ENCODE assay signal across 9 mouse cellular contexts in the genomic region with DNA sequence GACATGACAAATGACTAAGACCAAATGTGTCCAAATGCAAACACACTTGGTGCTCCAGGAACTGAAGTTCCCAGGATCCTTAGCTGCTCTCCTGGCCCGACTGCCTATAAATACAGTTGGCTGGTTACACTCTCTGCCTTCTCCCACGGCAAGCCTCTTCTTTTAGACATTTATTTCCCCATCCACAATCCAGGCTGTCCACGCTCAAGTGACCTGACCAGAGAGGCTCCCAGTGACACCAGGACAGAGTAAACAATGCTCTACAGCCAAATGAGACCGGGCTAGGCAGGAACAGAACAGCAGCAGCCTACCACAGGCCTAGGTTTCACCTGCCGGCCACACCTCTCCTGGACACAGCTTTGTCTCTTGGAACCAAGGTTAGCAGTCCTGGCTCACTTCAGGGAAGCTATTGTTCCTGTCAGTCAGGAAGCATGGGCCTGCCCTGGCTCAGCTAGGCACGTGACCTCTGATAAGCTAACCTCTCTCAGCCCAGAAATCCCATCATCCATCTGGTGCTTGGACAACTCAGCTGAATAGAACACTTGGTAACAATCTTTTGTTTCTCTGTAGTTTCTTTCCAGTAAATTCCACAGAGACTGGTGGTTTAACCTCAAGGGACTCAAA. TPM values are rescaled to one million over a fixed set of nuclear protein-coding genes. Genes with fewer than 3 reads are reported as not detected.
DNase-seq lines count a peak whose midpoint lies in the region; ATAC-seq and TF ChIP-seq lines count a peak whose summit lies in the region.
"Had no signal": no experiment of that assay in that cellular context is flagged by ENCODE, and none has a peak within 500 bp of the region (broad histone marks: within the 10 kb centered on the region; RNA-seq: fewer than 3 reads in every experiment).

No protein-coding gene starts in this region.

- TF ChIP-seq POLR2A in kidney, adult 2 months (IDR thresholded peaks at IDR 0.05; ENCODE audit: low read depth, low read length): no peak

- TF ChIP-seq CTCF in kidney, adult 2 months (conservative IDR thresholded peaks at IDR 0.05; ENCODE audit: insufficient read depth, insufficient read length, low read depth, low read length): no peak

- no peaks in the 10 kb centered on the region for H3K36me3 ChIP-seq in kidney, adult 2 months (ENCODE audit: control insufficient read depth, insufficient read depth, low read length)
- no peaks in the 10 kb centered on the region for H3K36me3 ChIP-seq in neural tube, embryonic 15.5 days
- H3K36me3 ChIP-seq: midbrain, embryonic 12.5 days had no signal

- no peak for DNase-seq in frontal cortex, postnatal 14 days (ENCODE audit: low spot score in 2 of 2)
- peak; percentile 65 for DNase-seq in kidney, adult 2 months
- DNase-seq in lung, postnatal 25 days (ENCODE audit: low spot score): peak; percentile 79
- DNase-seq in layer of hippocampus, adult 9-11 months: no peak
- DNase-seq in adrenal gland, adult 8-10 months: no peak

- 27% methylated on average over 6 of the region's 6 CpGs for whole genome bisulfite sequencing in kidney, adult 2 months
- WGBS in neural tube, embryonic 15.5 days: 61% methylated on average over 6 of the region's 6 CpGs

- no peak overlapping the region for H3K4me3 ChIP-seq in kidney, adult 2 months (ENCODE audit: insufficient read depth, low read depth, low read length)
- no peak overlapping the region for H3K4me3 ChIP-seq in neural tube, embryonic 15.5 days (replicated peaks)
- H3K4me3 ChIP-seq: midbrain, embryonic 12.5 days had no signal

- H3K4me2 ChIP-seq in neural tube, embryonic 15.5 days: no peak overlapping the region
- H3K4me2 ChIP-seq: midbrain, embryonic 12.5 days had no signal

- no peaks in the 10 kb centered on the region for H3K9me3 ChIP-seq in neural tube, embryonic 15.5 days (replicated peaks)
- H3K9me3 ChIP-seq: midbrain, embryonic 12.5 days had no signal

- peak; percentile 71 for ATAC-seq in frontal cortex, adult (ENCODE audit: low TSS enrichment)
- ATAC-seq in erythroblast, adult 5-6 weeks (replicated peaks; ENCODE audit: low FRiP score, poor library complexity, severe bottlenecking): 0 out of 2 replicates have a peak, but pooled peaks have one; percentile 42
- ATAC-seq in neural tube, embryonic 15.5 days (ENCODE audit: low FRiP score): no peak

- H3K4me1 ChIP-seq in kidney, adult 2 months (ENCODE audit: control insufficient read depth, insufficient read depth, low read length): peaks cover 25% of the 10 kb centered on the region
- peaks cover 20% of the 10 kb centered on the region; the same call in 1 of the 2 replicates for H3K4me1 ChIP-seq in neural tube, embryonic 15.5 days
- H3K4me1 ChIP-seq: midbrain, embryonic 12.5 days had no signal

- peak overlapping the region; percentile 67 for H3K27ac ChIP-seq in kidney, adult 2 months (ENCODE audit: insufficient read depth, low read depth, low read length)
- no peak overlapping the region for H3K27ac ChIP-seq in neural tube, embryonic 15.5 days (replicated peaks)
- H3K27ac ChIP-seq: midbrain, embryonic 12.5 days had no signal

- H3K27me3 ChIP-seq in kidney, adult 2 months (replicated peaks; ENCODE audit: control insufficient read depth, insufficient read depth, low read length): no peaks in the 10 kb centered on the region
- no peaks in the 10 kb centered on the region for H3K27me3 ChIP-seq in neural tube, embryonic 15.5 days (replicated peaks)
- H3K27me3 ChIP-seq: midbrain, embryonic 12.5 days had no signal

- H3K9ac ChIP-seq in neural tube, embryonic 15.5 days (replicated peaks): no peak overlapping the region
- H3K9ac ChIP-seq: midbrain, embryonic 12.5 days had no signal

RNA-seq across cellular contexts. Expression of gene Actn1, which starts 43.8 kb away (rescaled TPM):
- total RNA-seq in erythroblast, adult 5-6 weeks (2015; ENCODE audit: low replicate concordance): 13.4 and 17.6 TPM in 2 replicates
- total RNA-seq in erythroblast, adult 5-6 weeks (2017; ENCODE audit: low replicate concordance): 15.5 and 20.8 TPM in 2 replicates
- 31.3 and 32.6 TPM in 2 replicates for polyA plus RNA-seq in kidney, adult 2 months (2012; rRNA removed)
- 10 to 100 TPM; 35.5 to 51.7 (median 44.4) TPM for total RNA-seq in adrenal gland, adult 8-10 months (2022)
- 8.0 and 19.7 TPM in 2 replicates for polyA plus RNA-seq in neural tube, embryonic 15.5 days (2015; fragmentation: Nextera tagmentation; extraction: Ambion mirVana)

Comparison
In these comparisons a context has a peak if more than half of its experiments do, and no peak if none do; other contexts are left out.
1. DNase-seq: peak in kidney, adult 2 months (single experiment) and lung, postnatal 25 days (single experiment); none in frontal cortex, postnatal 14 days (0 of 2), layer of hippocampus, adult 9-11 months (single experiment) and adrenal gland, adult 8-10 months (single experiment).